Mouse (Mus musculus): ENCODE measurements at regions not wholly inside any gene's neighbourhood (a gene's known extent, or its start where the extent isn't known, plus 50 kb on each side); places are given as distances from the start of the nearest gene placed in this dataset.

DNA sequence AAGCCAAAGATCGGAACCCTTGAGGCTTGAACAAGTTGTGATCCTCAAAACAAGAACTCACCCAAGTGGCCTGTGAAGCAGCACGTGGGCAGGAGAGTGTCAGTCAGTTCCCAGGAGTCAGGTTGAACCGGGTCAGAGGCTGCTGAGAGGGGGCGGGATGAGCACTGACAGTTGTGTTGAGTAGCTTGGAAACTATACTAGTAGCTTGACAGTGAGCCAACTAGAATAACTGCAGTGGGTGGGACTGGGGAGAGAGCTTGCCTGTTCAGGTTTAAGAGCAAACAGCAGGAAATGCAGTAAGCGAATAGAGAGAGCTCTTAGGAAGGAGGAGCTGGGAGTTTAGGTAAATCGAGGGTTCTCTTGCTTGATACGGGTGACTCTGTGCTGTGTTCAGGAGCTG, 61.0 kb upstream of the Syt6 start:
- WGBS: 55% methylated on average over 7 of the region's 7 CpGs
- H3K27me3 ChIP-seq (ENCODE audit: control insufficient read depth, insufficient read depth, low read length): no peaks in the 10 kb centered on the region
- ATAC-seq (ENCODE audit: low FRiP score, low TSS enrichment): no peak
- H3K9ac ChIP-seq (ENCODE audit: low read depth, low read length): no peak overlapping the region
- H3K4me3 ChIP-seq (ENCODE audit: low read length): no peak overlapping the region
- no peaks in the 10 kb centered on the region for H3K4me1 ChIP-seq (ENCODE audit: control insufficient read depth, insufficient read depth, low read length)
- no peaks in the 10 kb centered on the region for H3K36me3 ChIP-seq (ENCODE audit: control insufficient read depth, insufficient read depth, low read length)
- H3K4me2 ChIP-seq (replicated peaks; ENCODE audit: low read depth, low read length): no peak overlapping the region
- H3K9me3 ChIP-seq (ENCODE audit: control insufficient read depth, low read length): no peaks in the 10 kb centered on the region
- H3K27ac ChIP-seq (ENCODE audit: low read depth, low read length): no peak overlapping the region

DNA sequence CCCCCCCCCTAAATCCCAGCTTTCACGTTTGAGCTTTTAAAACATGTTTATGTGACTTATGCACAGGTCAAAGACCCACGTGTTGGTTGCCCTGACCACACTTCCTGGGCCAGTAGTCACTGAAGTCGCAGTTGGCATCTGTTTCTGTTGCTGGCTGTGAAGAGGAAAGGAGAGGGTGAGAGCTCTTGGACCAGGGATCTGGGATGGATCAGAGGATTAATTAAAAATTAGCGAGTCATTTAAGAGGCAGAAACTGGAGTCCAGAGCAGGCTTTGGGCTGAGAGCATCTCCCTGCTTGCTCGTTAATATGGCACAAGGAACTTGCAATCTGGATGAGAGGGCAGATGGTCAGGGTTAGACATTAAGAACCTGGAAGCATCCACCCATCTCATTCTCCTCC, 59.1 kb upstream of the Syt6 start:
- 50% methylated on average over 5 of the region's 5 CpGs for WGBS
- H3K9me3 ChIP-seq (ENCODE audit: control insufficient read depth, low read length): no peaks in the 10 kb centered on the region
- H3K9ac ChIP-seq (ENCODE audit: low read depth, low read length): no peak overlapping the region
- peaks cover 3% of the 10 kb centered on the region; the same call in 1 of the 2 replicates for H3K4me1 ChIP-seq (ENCODE audit: control insufficient read depth, insufficient read depth, low read length)
- H3K4me3 ChIP-seq (ENCODE audit: low read length): no peak overlapping the region
- no peaks in the 10 kb centered on the region for H3K27me3 ChIP-seq (ENCODE audit: control insufficient read depth, insufficient read depth, low read length)
- H3K27ac ChIP-seq (ENCODE audit: low read depth, low read length): no peak overlapping the region
- no peaks in the 10 kb centered on the region for H3K36me3 ChIP-seq (ENCODE audit: control insufficient read depth, insufficient read depth, low read length)
- no peak overlapping the region for H3K4me2 ChIP-seq (replicated peaks; ENCODE audit: low read depth, low read length)
- ATAC-seq (ENCODE audit: low FRiP score, low TSS enrichment): no peak

DNA sequence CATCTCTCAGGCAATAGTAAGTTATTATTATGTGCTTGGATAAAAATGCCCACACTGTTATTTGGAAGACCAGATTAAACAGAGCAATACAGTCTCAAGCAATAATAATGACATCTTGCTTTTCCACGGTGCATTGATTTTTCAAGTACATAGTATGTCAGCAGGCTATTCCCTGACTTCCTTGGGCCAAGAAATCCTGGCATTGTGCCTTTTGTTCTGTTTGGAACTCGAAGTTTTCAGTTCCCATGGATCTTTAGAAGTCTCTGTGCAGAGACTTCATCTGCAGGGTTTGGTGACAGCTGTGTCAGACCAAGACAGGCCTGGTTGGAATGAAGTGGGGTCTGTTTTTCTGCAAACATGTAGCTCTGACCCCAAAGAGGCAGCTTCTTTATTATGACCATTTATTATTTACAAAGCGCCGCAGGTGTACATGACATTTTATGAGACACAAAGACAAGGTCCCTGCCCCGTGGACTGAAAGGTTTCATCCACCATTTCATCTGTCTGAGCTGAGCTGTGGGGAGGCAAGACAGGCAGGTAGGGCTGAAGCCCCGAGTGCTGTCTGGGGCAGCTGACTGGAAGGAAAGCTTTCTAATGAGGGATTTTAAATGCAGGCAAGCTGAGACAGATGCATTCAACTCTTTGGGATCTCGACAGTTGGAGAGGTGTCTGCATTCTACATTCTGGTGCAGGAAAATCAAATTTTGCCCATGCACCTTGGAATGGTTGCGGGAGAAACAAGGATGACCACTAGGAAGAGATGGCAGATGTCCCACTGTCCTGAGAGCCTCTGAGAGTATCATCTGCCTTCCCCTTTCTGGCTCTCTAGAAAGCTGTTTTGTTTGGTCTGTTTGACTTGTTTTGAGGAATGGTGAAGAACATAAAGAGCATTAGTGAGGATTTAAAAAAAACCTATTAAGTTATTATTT, 57.4 kb upstream of the Syt6 start:
- no peak overlapping the region for H3K27ac ChIP-seq (ENCODE audit: low read depth, low read length)
- H3K27me3 ChIP-seq (ENCODE audit: control insufficient read depth, insufficient read depth, low read length): no peaks in the 10 kb centered on the region
- H3K4me1 ChIP-seq (ENCODE audit: control insufficient read depth, insufficient read depth, low read length): peaks cover 3% of the 10 kb centered on the region; the same call in 1 of the 2 replicates
- WGBS: 67% methylated on average over 8 of the region's 8 CpGs
- no peak overlapping the region for H3K9ac ChIP-seq (ENCODE audit: low read depth, low read length)
- no peak for ATAC-seq (ENCODE audit: low FRiP score, low TSS enrichment)
- no peaks in the 10 kb centered on the region for H3K36me3 ChIP-seq (ENCODE audit: control insufficient read depth, insufficient read depth, low read length)
- no peak overlapping the region for H3K4me2 ChIP-seq (replicated peaks; ENCODE audit: low read depth, low read length)
- H3K4me3 ChIP-seq (ENCODE audit: low read length): no peak overlapping the region
- no peaks in the 10 kb centered on the region for H3K9me3 ChIP-seq (ENCODE audit: control insufficient read depth, low read length)

DNA sequence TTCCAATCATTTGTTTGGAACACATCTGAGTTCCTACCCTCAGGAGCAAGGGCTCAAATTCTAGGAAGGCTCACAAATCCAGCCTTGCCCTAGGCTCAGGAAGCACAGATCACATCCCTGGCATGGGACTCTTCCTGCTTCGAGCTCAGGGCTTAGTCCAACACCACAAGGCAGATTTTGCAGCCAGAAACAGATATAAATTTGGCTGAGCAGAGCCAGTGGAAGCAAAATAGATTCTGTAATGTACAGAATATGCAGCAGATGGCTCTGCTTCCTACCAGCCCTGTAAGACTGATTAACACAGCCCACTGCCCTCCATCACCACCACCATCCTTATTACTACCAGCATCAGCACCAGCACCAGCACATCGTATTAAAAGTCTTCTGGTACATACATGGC, 56.4 kb upstream of the Syt6 start:
- no peak for ATAC-seq (ENCODE audit: low FRiP score, low TSS enrichment)
- H3K27ac ChIP-seq (ENCODE audit: low read depth, low read length): no peak overlapping the region
- peaks cover 3% of the 10 kb centered on the region; the same call in 1 of the 2 replicates for H3K4me1 ChIP-seq (ENCODE audit: control insufficient read depth, insufficient read depth, low read length)
- no peak overlapping the region for H3K4me2 ChIP-seq (replicated peaks; ENCODE audit: low read depth, low read length)
- no peak overlapping the region for H3K9ac ChIP-seq (ENCODE audit: low read depth, low read length)
- H3K9me3 ChIP-seq (ENCODE audit: control insufficient read depth, low read length): no peaks in the 10 kb centered on the region
- 83% methylated on average over 2 of the region's 2 CpGs for WGBS
- no peaks in the 10 kb centered on the region for H3K27me3 ChIP-seq (ENCODE audit: control insufficient read depth, insufficient read depth, low read length)
- no peak overlapping the region for H3K4me3 ChIP-seq (ENCODE audit: low read length)
- no peaks in the 10 kb centered on the region for H3K36me3 ChIP-seq (ENCODE audit: control insufficient read depth, insufficient read depth, low read length)

All from kidney, embryonic 14.5 days (tissue).